Mouse (Mus musculus) ES-Bruce4 (cell line): ENCODE data around the gene Zfp174. TPM values are rescaled to one million over a fixed set of nuclear protein-coding genes. Genes with fewer than 3 reads are reported as not detected.

ENCODE experiments used
- H3K27ac ChIP-seq: 2 replicates; pipeline ENCODE4 v1.5.1; 2012; ENCODE audit warnings: low read length, inconsistent platforms; ENCODE audit not compliant: insufficient read depth
- H3K27me3 ChIP-seq: 2 replicates; pipeline ENCODE4 v1.6.1; 2012; ENCODE audit warnings: mild to moderate bottlenecking, low read length, inconsistent platforms; ENCODE audit not compliant: control insufficient read depth, poor library complexity, insufficient read depth, severe bottlenecking
- H3K36me3 ChIP-seq: 2 replicates; pipeline ENCODE4 v1.6.1; 2012; ENCODE audit warnings: inconsistent platforms, mild to moderate bottlenecking, low read length, moderate library complexity; ENCODE audit not compliant: control insufficient read depth, poor library complexity, insufficient read depth, severe bottlenecking
- H3K4me1 ChIP-seq: one replicate; pipeline ENCODE4 v1.8.1; 2011; ENCODE audit warnings: low read length; ENCODE audit not compliant: control insufficient read depth, insufficient read depth
- H3K4me3 ChIP-seq: 2 replicates; pipeline ENCODE4 v1.5.1; 2011; ENCODE audit warnings: low read depth, mild to moderate bottlenecking, low read length
- H3K9ac ChIP-seq: 2 replicates; pipeline ENCODE4 v1.6.1; 2012; ENCODE audit warnings: low read depth, mild to moderate bottlenecking, inconsistent platforms; ENCODE audit not compliant: poor library complexity, severe bottlenecking
- H3K9me3 ChIP-seq: replicated peaks from 2 replicates; pipeline ENCODE4 v1.6.1; 2012; ENCODE audit warnings: mild to moderate bottlenecking, low read length, inconsistent platforms; ENCODE audit not compliant: control insufficient read depth, poor library complexity, insufficient read depth, severe bottlenecking
- CTCF ChIP-seq: IDR thresholded peaks from one replicate; pipeline ENCODE4 v1.8.1; 2011; ENCODE audit warnings: low read depth, low read length
- EP300 ChIP-seq: IDR thresholded peaks from 2 replicates; pipeline ENCODE4 v1.6.1; 2011; ENCODE audit warnings: low read depth, low read length; ENCODE audit not compliant: insufficient read depth
- POLR2A ChIP-seq: IDR thresholded peaks from one replicate; pipeline ENCODE4 v1.8.1; 2011; ENCODE audit warnings: low read length; ENCODE audit not compliant: insufficient read depth
- polyA plus RNA-seq: library from polyadenylated mRNA; stranded (reverse); fragments of >200 nt; gene quantifications from 2 replicates; pipeline ENCODE4 v1.2.4, GENCODE M21; 2011; ENCODE audit warnings: low read depth; ENCODE audit not compliant: missing spikeins, insufficient read depth, insufficient read length

Gene Zfp174
- polyA plus RNA-seq, 1 experiment = 1.4 TPM

GRCm38 (mm10) chr16:3871815-3872214 lies 24.7 kb downstream of the Zfp174 start:
- Histone ChIP-seq H3K27me3 (no peaks in the 10 kb centered on the region), H3K9me3 (no peaks in the 10 kb centered on the region), H3K4me3 (peak overlapping the region; percentile 82), H3K27ac (no peak overlapping the region), H3K36me3 (no peaks in the 10 kb centered on the region; the same call in 1 of the 2 replicates), H3K9ac (peak overlapping the region; percentile 47), H3K4me1 (peaks cover 2% of the 10 kb centered on the region)
- TF ChIP-seq CTCF (no peak), EP300 (no peak), POLR2A (no peak)

GRCm38 (mm10) chr16:3872216-3873047 lies 25.4 kb downstream of the Zfp174 start, which contains the start of gene Naa60:
Gene Naa60 (plus strand): TSS chr16:3872375.
- TF ChIP-seq EP300 (no peak), POLR2A (peak; percentile 12), CTCF (no peak)
- Histone ChIP-seq H3K27me3 (no peaks in the 10 kb centered on the region), H3K9me3 (no peaks in the 10 kb centered on the region), H3K36me3 (no peaks in the 10 kb centered on the region; the same call in 1 of the 2 replicates), H3K4me3 (peak within 1 kb of the TSS; percentile 82), H3K27ac (no peak within 1 kb of the TSS; the same call in 1 of the 2 replicates), H3K4me1 (peaks cover 2% of the 10 kb centered on the region), H3K9ac (peak within 1 kb of the TSS; percentile 58)

- TF ChIP-seq EP300 = no peak
- no peak for TF ChIP-seq POLR2A
- no peak for TF ChIP-seq CTCF
- H3K9ac ChIP-seq = no peak overlapping the region
- H3K36me3 ChIP-seq = no peaks in the 10 kb centered on the region
- H3K27ac ChIP-seq = no peak overlapping the region
- H3K4me3 ChIP-seq = no peak overlapping the region
- H3K4me1 ChIP-seq = peaks cover 2% of the 10 kb centered on the region
- H3K9me3 ChIP-seq = no peaks in the 10 kb centered on the region
- no peaks in the 10 kb centered on the region for H3K27me3 ChIP-seq
Measured at GRCm38 (mm10) chr16:3876346-3876745, 29.3 kb downstream of the Zfp174 start.

GRCm38 (mm10) chr16:3884201-3885064 lies 37.4 kb downstream of the Zfp174 start, which contains the start of the genes Zfp597 and Gm20695:
Gene Zfp597 (minus strand): TSS chr16:3884561.
Gene Gm20695 (plus strand): TSS chr16:3884648.
- H3K27ac ChIP-seq = no peak within 1 kb of the TSS
- no peak for TF ChIP-seq CTCF
- TF ChIP-seq POLR2A = no peak
- no peak for TF ChIP-seq EP300
- peak within 1 kb of the TSS; percentile 79 for H3K9ac ChIP-seq
- no peaks in the 10 kb centered on the region for H3K27me3 ChIP-seq
- no peaks in the 10 kb centered on the region for H3K9me3 ChIP-seq
- no peaks in the 10 kb centered on the region for H3K4me1 ChIP-seq
- H3K36me3 ChIP-seq = no peaks in the 10 kb centered on the region
- peak within 1 kb of the TSS; percentile 89 for H3K4me3 ChIP-seq

- TF ChIP-seq POLR2A (no peak), CTCF (no peak), EP300 (no peak)
- Histone ChIP-seq H3K4me1 (peaks cover 2% of the 10 kb centered on the region), H3K36me3 (no peaks in the 10 kb centered on the region), H3K4me3 (peak overlapping the region; percentile 80), H3K27me3 (no peaks in the 10 kb centered on the region), H3K9ac (peak overlapping the region; percentile 79), H3K9me3 (no peaks in the 10 kb centered on the region), H3K27ac (no peak overlapping the region)
Measured at GRCm38 (mm10) chr16:3885065-3885670, 38.1 kb downstream of the Zfp174 start.
